Mouse (Mus musculus): ENCODE measurements around the gene Fam13c. TPM values are rescaled to one million over a fixed set of nuclear protein-coding genes. Genes with fewer than 3 reads are reported as not detected.

Fam13c gene
- polyA plus RNA-seq, 1 experiment from 2014 or later = 10.1 TPM

DNA sequence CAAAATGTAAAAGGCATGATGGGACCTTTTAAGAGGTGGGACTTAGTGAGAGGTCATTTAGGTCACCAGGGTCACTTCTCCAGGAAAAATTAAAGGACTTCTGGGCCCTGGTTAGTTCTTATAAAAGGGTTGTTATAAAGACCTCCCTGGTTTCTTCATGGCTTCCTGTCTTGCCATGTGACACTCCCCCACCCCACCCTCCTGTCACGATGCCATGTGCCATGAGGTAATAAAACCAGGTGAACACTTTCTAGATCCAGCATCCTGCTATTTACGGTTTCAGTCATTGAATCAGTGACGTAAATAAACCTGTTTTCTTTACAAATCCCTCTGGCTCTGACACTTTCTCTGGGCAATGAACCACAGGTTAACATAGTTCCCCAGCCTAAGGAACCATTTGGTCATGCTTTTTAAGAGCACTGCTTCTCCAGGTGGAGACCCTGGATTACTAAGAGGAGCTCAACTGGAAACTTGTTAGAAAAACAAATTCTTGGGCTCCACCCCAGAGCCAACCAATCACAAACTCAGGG lies 146.7 kb downstream of the Fam13c start:
- H3K27ac ChIP-seq = no peak overlapping the region
- no peak overlapping the region for H3K9ac ChIP-seq
- H3K9me3 ChIP-seq = no peaks in the 10 kb centered on the region
- no peaks in the 10 kb centered on the region for H3K36me3 ChIP-seq
- H3K4me2 ChIP-seq = no peak overlapping the region
- no peak for ATAC-seq (ENCODE audit: borderline replicate concordance, extremely low read depth, low FRiP score, low TSS enrichment)
- H3K4me3 ChIP-seq = no peak overlapping the region
- no peaks in the 10 kb centered on the region for H3K4me1 ChIP-seq
- H3K27me3 ChIP-seq = no peaks in the 10 kb centered on the region
- 77% methylated on average over 3 of the region's 3 CpGs for WGBS

DNA sequence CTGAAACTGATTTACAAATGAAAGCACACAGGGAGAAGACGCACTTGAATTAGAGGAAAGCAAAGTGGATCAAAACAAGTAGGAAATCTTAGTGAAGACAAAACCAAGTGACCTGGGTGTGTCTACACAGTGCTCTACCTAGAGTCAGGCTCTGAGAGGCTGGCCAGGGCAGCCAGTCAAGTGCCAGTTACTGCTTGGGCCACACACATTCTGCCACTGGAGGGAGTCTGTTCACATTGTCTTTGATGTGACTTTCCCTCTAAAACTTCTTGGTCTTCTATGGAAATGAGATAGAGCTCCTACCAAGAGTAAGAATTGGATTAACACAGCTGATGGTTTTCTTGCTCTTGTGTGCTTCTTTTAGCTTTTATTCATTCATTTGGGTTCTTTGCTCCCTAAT lies 153.7 kb downstream of the Fam13c start:
- H3K9ac ChIP-seq = no peak overlapping the region
- no peaks in the 10 kb centered on the region for H3K36me3 ChIP-seq
- H3K4me2 ChIP-seq = no peak overlapping the region
- 57% methylated on average over 1 of the region's 1 CpGs for WGBS
- ATAC-seq (ENCODE audit: borderline replicate concordance, extremely low read depth, low FRiP score, low TSS enrichment) = no peak
- H3K27ac ChIP-seq = no peak overlapping the region
- H3K9me3 ChIP-seq = no peaks in the 10 kb centered on the region
- peaks cover 6% of the 10 kb centered on the region for H3K4me1 ChIP-seq
- peaks cover 10% of the 10 kb centered on the region for H3K27me3 ChIP-seq
- no peak overlapping the region for H3K4me3 ChIP-seq

DNA sequence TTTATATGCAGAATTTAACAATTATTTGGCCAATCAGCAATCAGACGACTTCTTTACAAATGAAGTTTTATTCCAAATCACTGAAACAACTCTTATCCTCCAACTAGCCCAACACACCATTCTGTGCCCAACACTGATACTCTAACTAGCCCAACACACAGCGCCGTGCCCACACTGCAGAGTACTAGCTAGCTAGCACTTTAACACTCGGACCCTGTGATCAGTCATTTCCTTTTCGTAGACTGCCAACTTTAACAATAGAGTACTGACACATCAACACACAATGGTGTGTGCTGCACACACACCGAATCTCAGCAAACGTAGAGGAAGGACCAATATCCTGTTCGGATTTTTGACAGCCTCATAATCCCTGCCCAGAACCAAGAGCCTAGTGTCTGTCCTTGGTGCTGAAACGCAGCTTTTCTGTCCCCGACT lies 157.8 kb downstream of the Fam13c start:
- no peak overlapping the region for H3K9ac ChIP-seq
- peak; percentile 24; the same call in 1 of the 2 replicates for ATAC-seq (ENCODE audit: borderline replicate concordance, extremely low read depth, low FRiP score, low TSS enrichment)
- peak overlapping the region; percentile 99 for H3K4me2 ChIP-seq
- 18% methylated on average over 10 of the region's 10 CpGs for WGBS
- no peaks in the 10 kb centered on the region for H3K36me3 ChIP-seq
- H3K4me1 ChIP-seq = peaks cover 12% of the 10 kb centered on the region
- H3K27ac ChIP-seq = no peak overlapping the region
- H3K27me3 ChIP-seq = peaks cover 35% of the 10 kb centered on the region
- H3K4me3 ChIP-seq = peak overlapping the region; percentile 61; the same call in 1 of the 2 replicates
- H3K9me3 ChIP-seq = no peaks in the 10 kb centered on the region

DNA sequence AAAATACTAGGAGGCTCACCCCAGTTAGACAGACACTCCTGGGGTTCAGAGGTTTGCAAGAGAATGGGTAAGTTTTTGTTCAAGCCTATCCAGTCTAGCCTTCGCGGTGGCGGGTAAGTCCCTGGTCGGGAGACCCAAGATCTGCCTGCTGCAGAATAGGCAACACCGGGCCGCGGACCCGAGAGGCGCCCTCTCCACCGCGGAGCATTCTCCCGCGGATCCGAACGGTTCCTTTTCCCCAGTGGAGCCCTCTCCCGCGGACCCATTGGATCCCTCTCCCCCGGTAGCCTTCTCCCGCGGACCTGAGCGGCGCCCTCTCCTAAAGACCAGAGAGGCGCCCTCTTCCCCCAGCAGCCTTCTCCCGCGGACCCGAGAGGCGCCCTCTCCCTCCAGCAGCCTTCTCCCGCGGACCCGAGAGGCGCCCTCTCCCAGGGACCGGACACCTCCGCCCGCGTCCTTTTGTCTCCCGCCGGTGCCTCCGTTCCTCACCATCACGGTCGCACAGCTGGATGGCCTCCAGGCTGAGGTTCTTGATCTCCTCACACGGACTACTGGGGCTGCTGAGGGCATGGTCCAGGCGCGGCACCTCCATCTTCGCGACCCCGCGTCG lies 158.3 kb downstream of the Fam13c start:
- H3K27me3 ChIP-seq = peaks cover 35% of the 10 kb centered on the region
- peaks cover 12% of the 10 kb centered on the region for H3K4me1 ChIP-seq
- no peaks in the 10 kb centered on the region for H3K9me3 ChIP-seq
- H3K36me3 ChIP-seq = no peaks in the 10 kb centered on the region
- H3K4me3 ChIP-seq = peak overlapping the region; percentile 61
- ATAC-seq (ENCODE audit: borderline replicate concordance, extremely low read depth, low FRiP score, low TSS enrichment) = peak; percentile 53; the same call in 1 of the 2 replicates
- H3K4me2 ChIP-seq = peak overlapping the region; percentile 99
- no peak overlapping the region for H3K27ac ChIP-seq
- WGBS = under 1% methylated on average over 48 of the region's 48 CpGs
- no peak overlapping the region for H3K9ac ChIP-seq

DNA sequence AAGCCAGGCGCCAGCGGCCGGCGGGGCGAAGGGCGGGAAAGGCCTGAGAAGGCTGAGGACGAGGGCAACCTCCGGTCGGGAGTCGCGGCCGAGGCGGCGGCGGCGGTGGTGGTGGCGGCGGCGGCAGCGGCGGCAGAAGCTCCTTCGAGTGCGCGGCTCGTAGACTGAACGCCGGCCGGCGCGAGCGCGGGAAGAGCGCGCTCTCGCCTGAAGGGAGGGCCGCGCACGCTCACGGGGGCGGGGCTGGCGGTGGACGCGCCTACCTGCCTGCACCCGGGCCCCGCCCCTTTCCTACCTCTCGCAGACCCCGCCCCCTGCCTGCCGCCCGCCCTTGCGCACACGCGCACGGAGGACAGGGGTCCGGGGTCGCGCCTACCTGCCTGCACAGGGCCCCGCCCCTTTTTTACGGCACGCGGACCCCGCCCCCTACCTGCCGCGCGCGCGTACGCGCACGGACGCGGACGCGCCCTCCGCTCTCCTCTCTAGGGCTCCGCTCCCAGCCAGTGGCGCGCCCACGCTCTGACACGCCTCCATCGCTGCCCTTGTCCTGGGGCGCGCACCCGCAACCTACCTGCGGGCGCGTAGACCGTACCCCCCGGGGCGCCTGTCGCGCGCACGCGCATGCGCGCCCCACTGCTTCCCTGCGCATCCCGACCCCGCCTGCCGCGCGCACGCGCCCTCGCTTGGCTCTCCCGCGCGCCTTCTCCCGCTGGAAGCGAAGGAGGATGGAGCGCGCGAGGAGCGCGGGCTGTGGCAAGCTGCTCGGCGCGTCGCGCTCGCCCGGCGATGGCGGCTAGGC lies 159.0 kb downstream of the Fam13c start:
- no peak overlapping the region for H3K27ac ChIP-seq
- peak overlapping the region; percentile 99 for H3K4me2 ChIP-seq
- no peaks in the 10 kb centered on the region for H3K9me3 ChIP-seq
- under 1% methylated on average over 111 of the region's 124 CpGs for WGBS
- H3K36me3 ChIP-seq = no peaks in the 10 kb centered on the region
- H3K9ac ChIP-seq = peak overlapping the region; percentile 27
- peaks cover 12% of the 10 kb centered on the region for H3K4me1 ChIP-seq
- peak; percentile 91 for ATAC-seq (ENCODE audit: borderline replicate concordance, extremely low read depth, low FRiP score, low TSS enrichment)
- H3K4me3 ChIP-seq = peak overlapping the region; percentile 61
- H3K27me3 ChIP-seq = peaks cover 35% of the 10 kb centered on the region

DNA sequence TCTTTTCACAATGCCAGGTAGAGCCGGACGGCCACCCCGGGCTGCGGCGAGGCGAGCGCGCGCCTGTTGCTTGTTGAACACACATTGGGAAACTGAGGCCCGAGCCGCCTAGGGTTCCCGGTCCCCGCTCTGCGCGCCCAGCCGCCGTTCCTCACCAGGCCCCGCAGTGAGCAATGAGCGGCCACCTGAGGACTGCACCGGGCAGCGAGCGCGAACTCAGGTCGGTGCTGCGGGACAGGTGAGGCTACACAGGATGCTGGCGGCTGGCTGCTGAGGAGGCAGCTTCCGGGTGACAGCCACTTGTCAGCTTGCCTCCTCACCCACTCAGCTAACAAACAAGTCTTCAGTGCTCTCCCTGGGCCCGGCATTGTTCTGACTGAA lies 159.6 kb downstream of the Fam13c start:
- Histone ChIP-seq H3K27ac (no peak overlapping the region), H3K27me3 (peaks cover 35% of the 10 kb centered on the region), H3K9me3 (no peaks in the 10 kb centered on the region), H3K4me3 (peak overlapping the region; percentile 61), H3K4me1 (peaks cover 12% of the 10 kb centered on the region), H3K36me3 (no peaks in the 10 kb centered on the region), H3K9ac (peak overlapping the region; percentile 27), H3K4me2 (peak overlapping the region; percentile 99)
- peak; percentile 48 for ATAC-seq (ENCODE audit: borderline replicate concordance, extremely low read depth, low FRiP score, low TSS enrichment)
- WGBS = under 1% methylated on average over 28 of the region's 28 CpGs

Other genes starting within 250 kb of the Fam13c start
- gene Mrln, start 235.8 kb upstream of the Fam13c start, polyA plus RNA-seq (2015; fragmentation: Nextera tagmentation; extraction: Ambion mirVana) = 0.70 TPM in 1 of 2 replicates, not detected in the other
- 6.9 and 7.2 TPM in 2 replicates for gene Slc16a9, start 195.4 kb upstream of the Fam13c start, polyA plus RNA-seq (2015; fragmentation: Nextera tagmentation; extraction: Ambion mirVana)
- gene Phyhipl, start 215.5 kb downstream of the Fam13c start, polyA plus RNA-seq (2015; fragmentation: Nextera tagmentation; extraction: Ambion mirVana) = 1.0 and 1.2 TPM in 2 replicates

Measured in lung, embryonic 15.5 days (tissue).